Mouse (Mus musculus): Measurements from ENCODE around the gene Klhdc4. TPM values are rescaled to one million over a fixed set of nuclear protein-coding genes. Genes with fewer than 3 reads are reported as not detected.

The Klhdc4 gene
- polyA plus RNA-seq, 2 experiments from 2014 or later: 28.0 to 40.9 TPM

- no peak for ATAC-seq
These were observed 19.9 kb upstream of the Klhdc4 start for GRCm38 (mm10) chr8:121849303-121849702.

GRCm38 (mm10) chr8:121848495-121848894 lies 19.1 kb upstream of the Klhdc4 start:
- ATAC-seq: no peak

GRCm38 (mm10) chr8:121847987-121848386 lies 18.6 kb upstream of the Klhdc4 start:
- ATAC-seq: no peak

GRCm38 (mm10) chr8:121847261-121847822 lies 18.0 kb upstream of the Klhdc4 start:
- no peak for ATAC-seq

GRCm38 (mm10) chr8:121846815-121847214 lies 17.4 kb upstream of the Klhdc4 start:
- no peak for ATAC-seq

- ATAC-seq: no peak
These were observed 15.4 kb upstream of the Klhdc4 start for GRCm38 (mm10) chr8:121844765-121845164.

- ATAC-seq: no peak
These were observed 13.9 kb upstream of the Klhdc4 start for GRCm38 (mm10) chr8:121843184-121843733.

- no peak for ATAC-seq
These were observed 12.9 kb upstream of the Klhdc4 start for GRCm38 (mm10) chr8:121842064-121842955.

GRCm38 (mm10) chr8:121841242-121841641 lies 11.9 kb upstream of the Klhdc4 start:
- ATAC-seq: no peak

- peak; percentile 76 for ATAC-seq
These were observed 3.1 kb upstream of the Klhdc4 start for GRCm38 (mm10) chr8:121832503-121832902.

GRCm38 (mm10) chr8:121832061-121832460 lies 2.7 kb upstream of the Klhdc4 start:
- ATAC-seq: no peak

GRCm38 (mm10) chr8:121829777-121830362 lies 501 bp upstream of the Klhdc4 start:
- peak; percentile 50 for ATAC-seq

- ATAC-seq: no peak
These were observed 869 bp downstream of the Klhdc4 start for GRCm38 (mm10) chr8:121828376-121829023.

GRCm38 (mm10) chr8:121827726-121828125 lies 1.6 kb downstream of the Klhdc4 start:
- ATAC-seq: no peak

- no peak for ATAC-seq
These were observed 7.6 kb downstream of the Klhdc4 start for GRCm38 (mm10) chr8:121821770-121822169.

GRCm38 (mm10) chr8:121821320-121821719 lies 8.0 kb downstream of the Klhdc4 start:
- no peak for ATAC-seq

GRCm38 (mm10) chr8:121820840-121821239 lies 8.5 kb downstream of the Klhdc4 start:
- no peak for ATAC-seq

- ATAC-seq: no peak
These were observed 11.1 kb downstream of the Klhdc4 start for GRCm38 (mm10) chr8:121818226-121818625.

GRCm38 (mm10) chr8:121811931-121812570 lies 17.3 kb downstream of the Klhdc4 start:
- no peak for ATAC-seq

- ATAC-seq: no peak
These were observed 17.9 kb downstream of the Klhdc4 start for GRCm38 (mm10) chr8:121811502-121811901.

- no peak for ATAC-seq
These were observed 19.7 kb downstream of the Klhdc4 start for GRCm38 (mm10) chr8:121809524-121810155.

- no peak for ATAC-seq
These were observed 21.3 kb downstream of the Klhdc4 start for GRCm38 (mm10) chr8:121808032-121808431.
